ENCODE assay signal across 10 mouse cellular contexts in genomic region chr16:35596661-35597350, GRCm38 (mm10). TPM values are rescaled to one million over a fixed set of nuclear protein-coding genes. Genes with fewer than 3 reads are reported as not detected.
A peak's percentile ranks its signal among the peaks of the same experiment; 100 is the strongest.
DNase-seq lines count a peak whose midpoint lies in the region; ATAC-seq and TF ChIP-seq lines count a peak whose summit lies in the region.
"Had no signal": no experiment of that assay in that cellular context is flagged by ENCODE, and none has a peak within 500 bp of the region (broad histone marks: within the 10 kb centered on the region; RNA-seq: fewer than 3 reads in every experiment).

No protein-coding gene starts in this region.

- no peak overlapping the region for H3K9ac ChIP-seq in forebrain, embryonic 16.5 days (replicated peaks; ENCODE audit: low read depth, low read length)
- H3K9ac ChIP-seq in lung, postnatal 0 days (replicated peaks; ENCODE audit: low read depth) = no peak overlapping the region

- DNase-seq in ES-CJ7 (ENCODE audit: low read depth, low spot score) = peak; percentile 37
- DNase-seq in brain, adult 2 months (ENCODE audit: low read depth, low spot score) = peak; percentile 32
- peak; percentile 73 for DNase-seq in mesoderm, embryonic 11.5 days (ENCODE audit: low read depth, low spot score)
- no peak for DNase-seq in adrenal gland, postnatal 4 days (ENCODE audit: low spot score in 2 of 2)
- no peak for DNase-seq in lung, postnatal 0 days (ENCODE audit: low spot score)
- DNase-seq in heart, adult 8-10 months (ENCODE audit: low spot score) = no peak
- DNase-seq: heart, postnatal 14 days had no signal

- H3K27ac ChIP-seq in forebrain, embryonic 16.5 days (ENCODE audit: low read length) = peak overlapping the region; percentile 79
- no peak overlapping the region for H3K27ac ChIP-seq in lung, postnatal 0 days (ENCODE audit: low read length)

- H3K4me1 ChIP-seq in forebrain, embryonic 16.5 days (replicated peaks; ENCODE audit: control insufficient read depth, insufficient read depth, low read length) = peaks cover 67% of the 10 kb centered on the region
- peaks cover 8% of the 10 kb centered on the region for H3K4me1 ChIP-seq in lung, postnatal 0 days (ENCODE audit: insufficient read depth, low read depth, low read length)

- 6% methylated on average over 8 of the region's 8 CpGs for WGBS in forebrain, embryonic 16.5 days
- 44% methylated on average over 8 of the region's 8 CpGs for WGBS in lung, postnatal 0 days

- H3K9me3 ChIP-seq in forebrain, embryonic 16.5 days (ENCODE audit: control insufficient read depth, low read length) = no peaks in the 10 kb centered on the region
- H3K9me3 ChIP-seq in lung, postnatal 0 days (ENCODE audit: low read length) = no peaks in the 10 kb centered on the region

- no peak overlapping the region for H3K4me3 ChIP-seq in forebrain, embryonic 16.5 days (replicated peaks; ENCODE audit: low read length)
- H3K4me3 ChIP-seq in lung, postnatal 0 days (ENCODE audit: low read depth, low read length) = no peak overlapping the region

- peak; percentile 65 for ATAC-seq in forebrain, embryonic 16.5 days
- ATAC-seq in activated CD4-positive, CD25-positive, alpha-beta regulatory T cell, adult 4 months = no peak
- no peak for ATAC-seq in lung, postnatal 0 days

- H3K36me3 ChIP-seq in forebrain, embryonic 16.5 days (ENCODE audit: control insufficient read depth, insufficient read depth) = no peaks in the 10 kb centered on the region
- no peaks in the 10 kb centered on the region for H3K36me3 ChIP-seq in lung, postnatal 0 days (ENCODE audit: insufficient read depth, low read length)

- no peaks in the 10 kb centered on the region for H3K27me3 ChIP-seq in forebrain, embryonic 16.5 days (replicated peaks; ENCODE audit: control insufficient read depth, insufficient read depth, low read length)
- H3K27me3 ChIP-seq in lung, postnatal 0 days (replicated peaks; ENCODE audit: insufficient read depth, low read length) = no peaks in the 10 kb centered on the region

- no peak for TF ChIP-seq EP300 in lung, postnatal 0 days (IDR thresholded peaks at IDR 0.05)

- no peak for TF ChIP-seq CTCF in lung, postnatal 0 days (IDR thresholded peaks at IDR 0.05)

- peak overlapping the region; percentile 5; the same call in 1 of the 2 replicates for H3K4me2 ChIP-seq in forebrain, embryonic 16.5 days (ENCODE audit: low read length)
- no peak overlapping the region for H3K4me2 ChIP-seq in lung, postnatal 0 days (replicated peaks; ENCODE audit: low read depth, low read length)

RNA-seq across cellular contexts. Expression of gene Sema5b, which starts 55.9 kb away (rescaled TPM):
- polyA plus RNA-seq in forebrain, embryonic 16.5 days (2015; fragmentation: Nextera tagmentation; extraction: Ambion mirVana) = 22.3 and 30.1 TPM in 2 replicates
- total RNA-seq in adrenal gland, postnatal 4 days (2021) = 10 to 100 TPM; 11.1 to 11.7 TPM
- polyA plus RNA-seq in activated CD4-positive, CD25-positive, alpha-beta regulatory T cell, adult 4 months (2017; shearing (Covaris generic)) = not detected
- 0.60 and 0.92 TPM in 2 replicates for polyA plus RNA-seq in lung, postnatal 0 days (2015; fragmentation: Nextera tagmentation; extraction: Ambion mirVana)
- total RNA-seq in heart, adult 8-10 months (2022) = 1 to 10 TPM; 1.6 to 3.1 (median 1.9) TPM
- total RNA-seq: megakaryocyte, adult 5-6 weeks had no signal

Comparison
In these comparisons a context has a peak if more than half of its experiments do, and no peak if none do; other contexts are left out.
1. DNase-seq: peak in ES-CJ7 (single experiment), brain, adult 2 months (single experiment) and mesoderm, embryonic 11.5 days (single experiment); none in adrenal gland, postnatal 4 days (0 of 2), lung, postnatal 0 days (single experiment) and heart, adult 8-10 months (single experiment).
2. RNA of gene Sema5b, which starts 55.9 kb away (polyA plus RNA-seq): 22.3 to 30.1 TPM in forebrain, embryonic 16.5 days; 0.60 to 0.92 TPM in lung, postnatal 0 days and not detected in activated CD4-positive, CD25-positive, alpha-beta regulatory T cell, adult 4 months; every median in the first group is over 10 times any median in the second.